Mouse (Mus musculus) stomach, embryonic 15.5 days (tissue): ENCODE data around the gene 1190007I07Rik. TPM values are rescaled to one million over a fixed set of nuclear protein-coding genes. Genes with fewer than 3 reads are reported as not detected.

ENCODE experiments used
- ATAC-seq: fragments of 200-750 bp; cut with Nextera tagmentation; 2 replicates; pipeline ENCODE4 v1.8.0; 2017; ENCODE audit warnings: low read depth, moderate number of reproducible peaks, moderate TSS enrichment; ENCODE audit not compliant: insufficient read depth, low FRiP score
- H3K27ac ChIP-seq: fragments of 300-500 bp; sonication (generic); 2 replicates; pipeline ENCODE4 v1.5.1; 2015; ENCODE audit warnings: mild to moderate bottlenecking, inconsistent platforms
- H3K27me3 ChIP-seq: fragments of 300-500 bp; sonication (generic); replicated peaks from 2 replicates; pipeline ENCODE4 v1.6.1; 2015; ENCODE audit warnings: inconsistent platforms
- H3K36me3 ChIP-seq: fragments of 300-500 bp; sonication (generic); 2 replicates; pipeline ENCODE4 v1.6.1; 2015; ENCODE audit warnings: inconsistent platforms
- H3K4me1 ChIP-seq: fragments of 300-500 bp; sonication (generic); 2 replicates; pipeline ENCODE4 v1.6.1; 2015; ENCODE audit warnings: inconsistent platforms
- H3K4me2 ChIP-seq: fragments of 300-500 bp; sonication (generic); 2 replicates; pipeline ENCODE4 v1.6.1; 2015; ENCODE audit warnings: mild to moderate bottlenecking, inconsistent platforms
- H3K4me3 ChIP-seq: fragments of 300-500 bp; sonication (generic); replicated peaks from 2 replicates; pipeline ENCODE4 v1.5.1; 2015; ENCODE audit warnings: inconsistent platforms
- H3K9ac ChIP-seq: fragments of 300-500 bp; sonication (generic); 2 replicates; pipeline ENCODE4 v1.6.1; 2015; ENCODE audit warnings: inconsistent platforms
- H3K9me3 ChIP-seq: fragments of 300-500 bp; sonication (generic); 2 replicates; pipeline ENCODE4 v1.6.1; 2016; ENCODE audit warnings: inconsistent platforms
- WGBS: fragments of 180-500 bp; shearing (Covaris S2); methylation state at CpG from one replicate; pipeline ENCODE4 v1.1.7; 2015; 5-methylcytosine and 5-hydroxymethylcytosine counted together
- polyA plus RNA-seq: library from polyadenylated mRNA; unstranded; fragments of >200 nt; fragmentation: Nextera tagmentation; extraction: Ambion mirVana; gene quantifications from 2 replicates; pipeline ENCODE4 v1.2.1, GENCODE M21; 2015

1190007I07Rik gene
- 48.2 and 49.8 TPM in 2 replicates for polyA plus RNA-seq

DNA sequence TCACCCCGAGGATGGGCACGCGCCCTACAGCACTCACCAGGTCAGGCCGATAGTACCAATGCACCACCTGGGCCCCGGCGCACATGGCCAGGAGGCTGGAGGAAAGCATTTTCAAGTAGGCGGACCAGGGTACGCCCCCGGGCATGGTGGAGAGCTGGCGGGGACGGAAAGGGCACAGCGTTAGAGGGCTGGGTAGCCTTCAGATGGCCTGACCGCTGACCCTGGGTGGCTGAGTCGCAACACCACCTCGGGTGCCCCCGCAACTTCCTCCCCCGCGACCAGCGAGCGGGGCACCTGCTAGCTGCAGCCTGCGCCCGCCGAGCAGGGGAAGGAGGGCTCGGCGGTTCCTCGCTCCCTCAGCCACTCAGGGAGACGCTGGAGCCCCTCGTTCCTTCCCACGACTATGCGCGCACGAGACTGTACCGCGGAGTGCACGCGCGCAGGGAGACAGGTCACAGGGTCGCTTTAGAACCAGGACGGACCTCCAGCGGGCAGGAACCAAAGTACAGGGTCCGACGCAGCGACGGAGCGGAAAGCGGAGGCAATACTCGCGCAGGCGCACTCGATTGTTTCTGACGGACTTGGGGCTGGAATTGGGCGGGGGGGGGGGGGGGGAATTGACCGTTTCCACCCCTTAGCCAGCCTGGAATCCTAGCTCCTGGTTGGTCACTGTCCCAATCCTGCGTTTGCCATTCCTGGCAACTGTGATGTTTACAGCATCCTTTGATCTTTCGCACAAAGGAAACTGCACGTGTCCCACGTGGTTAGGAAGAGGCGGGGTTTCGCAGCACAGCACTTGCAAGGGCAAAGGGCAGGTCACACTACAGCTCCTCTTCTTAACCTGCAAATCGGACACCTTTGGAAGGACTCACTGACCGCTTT is at the start of gene 1190007I07Rik:
Gene 1190007I07Rik, minus strand, starts transcription at position 558 of the 882 bp plus-strand sequence.
- Histone ChIP-seq H3K27me3 (no peaks in the 10 kb centered on the region), H3K4me3 (peak within 1 kb of the TSS; percentile 84), H3K36me3 (no peaks in the 10 kb centered on the region), H3K4me2 (peak within 1 kb of the TSS; percentile 53), H3K27ac (peak within 1 kb of the TSS; percentile 86), H3K9ac (peak within 1 kb of the TSS; percentile 61), H3K4me1 (no peaks in the 10 kb centered on the region), H3K9me3 (no peaks in the 10 kb centered on the region)
- peak; percentile 91 for ATAC-seq
- under 1% methylated on average over 58 of the region's 61 CpGs for WGBS

DNA sequence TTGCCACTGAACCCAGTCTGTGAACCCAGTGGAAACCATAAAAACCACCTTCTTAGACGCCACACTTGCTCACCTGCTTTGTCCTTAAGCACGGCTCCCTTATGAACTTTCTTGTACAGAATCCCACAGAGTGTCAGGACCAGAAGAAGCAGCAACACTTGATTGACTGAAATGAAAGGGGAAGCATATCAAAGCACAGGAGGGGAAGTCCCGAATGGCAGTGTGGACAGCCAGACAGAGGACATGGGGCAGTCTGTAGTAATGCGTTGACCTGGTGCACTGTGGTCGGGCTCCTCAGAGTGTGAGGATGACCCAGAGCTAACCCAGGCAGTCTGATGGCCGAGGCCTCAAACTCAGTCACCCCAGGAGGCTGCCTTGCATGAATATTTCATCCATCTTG is 47.2 kb upstream of the 1190007I07Rik start:
- no peaks in the 10 kb centered on the region for H3K27me3 ChIP-seq
- no peak overlapping the region for H3K9ac ChIP-seq
- H3K9me3 ChIP-seq, result no peaks in the 10 kb centered on the region
- no peaks in the 10 kb centered on the region for H3K4me1 ChIP-seq
- ATAC-seq, result no peak
- 72% methylated on average over 6 of the region's 6 CpGs for WGBS
- no peak overlapping the region for H3K27ac ChIP-seq
- H3K36me3 ChIP-seq, result no peaks in the 10 kb centered on the region
- no peak overlapping the region for H3K4me2 ChIP-seq
- no peak overlapping the region for H3K4me3 ChIP-seq

GRCm38 (mm10) chr10:82666436-82667234 is 43.6 kb upstream of the 1190007I07Rik start:
- Histone ChIP-seq H3K9ac (no peak overlapping the region), H3K4me2 (peak overlapping the region; percentile 42), H3K27ac (no peak overlapping the region), H3K4me1 (no peaks in the 10 kb centered on the region), H3K36me3 (no peaks in the 10 kb centered on the region), H3K4me3 (no peak overlapping the region), H3K27me3 (no peaks in the 10 kb centered on the region), H3K9me3 (no peaks in the 10 kb centered on the region)
- peak; percentile 75; the same call in 1 of the 2 replicates for ATAC-seq
- WGBS, result 16% methylated on average over 22 of the region's 22 CpGs

DNA sequence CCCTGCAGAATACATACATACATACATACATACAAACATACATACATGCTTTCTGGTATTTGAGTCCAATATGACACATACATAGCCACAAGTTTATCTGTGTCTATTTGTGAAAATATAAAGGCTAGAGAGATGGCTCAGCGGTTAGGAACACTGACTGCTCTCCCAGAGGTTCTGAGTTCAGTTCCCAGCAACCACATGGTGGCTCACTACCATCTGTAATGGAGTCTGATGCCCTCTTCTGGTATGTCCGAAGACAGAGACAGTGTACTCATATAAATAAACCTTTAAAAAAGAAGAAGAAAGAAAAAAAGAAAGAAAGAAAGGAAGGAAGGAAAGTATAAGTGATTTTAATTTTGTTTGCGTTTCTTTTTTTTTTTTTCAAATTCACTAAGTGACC is 42.9 kb upstream of the 1190007I07Rik start:
- ATAC-seq, result no peak
- H3K9me3 ChIP-seq, result no peaks in the 10 kb centered on the region
- H3K36me3 ChIP-seq, result no peaks in the 10 kb centered on the region
- no peak overlapping the region for H3K27ac ChIP-seq
- no peak overlapping the region for H3K4me2 ChIP-seq
- H3K4me1 ChIP-seq, result no peaks in the 10 kb centered on the region
- H3K9ac ChIP-seq, result no peak overlapping the region
- H3K27me3 ChIP-seq, result no peaks in the 10 kb centered on the region
- 56% methylated on average over 3 of the region's 3 CpGs for WGBS
- H3K4me3 ChIP-seq, result no peak overlapping the region

DNA sequence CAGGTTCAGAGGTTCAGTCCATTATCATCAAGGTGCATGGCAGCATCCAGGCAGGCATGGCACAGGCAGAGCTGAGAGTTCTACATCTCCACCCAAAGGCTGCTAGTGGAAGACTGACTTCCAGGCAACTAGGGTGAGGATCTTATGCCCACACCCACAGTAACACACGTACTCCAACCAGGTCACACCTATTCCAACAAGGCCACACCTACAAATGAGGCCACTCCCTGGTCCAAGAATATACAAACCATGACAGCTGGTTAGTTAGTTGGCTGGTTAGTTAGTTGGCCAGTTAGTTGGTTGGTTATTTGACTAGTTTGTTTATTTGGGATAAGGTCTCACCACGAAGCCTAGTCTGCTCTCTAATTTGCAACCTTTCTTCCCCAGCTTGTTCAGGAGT is 40.3 kb upstream of the 1190007I07Rik start:
- Histone ChIP-seq H3K27me3 (no peaks in the 10 kb centered on the region), H3K4me2 (no peak overlapping the region), H3K9me3 (no peaks in the 10 kb centered on the region), H3K4me3 (no peak overlapping the region), H3K9ac (no peak overlapping the region), H3K4me1 (no peaks in the 10 kb centered on the region), H3K36me3 (no peaks in the 10 kb centered on the region), H3K27ac (no peak overlapping the region)
- WGBS, result 79% methylated on average over 2 of the region's 2 CpGs
- ATAC-seq, result no peak

DNA sequence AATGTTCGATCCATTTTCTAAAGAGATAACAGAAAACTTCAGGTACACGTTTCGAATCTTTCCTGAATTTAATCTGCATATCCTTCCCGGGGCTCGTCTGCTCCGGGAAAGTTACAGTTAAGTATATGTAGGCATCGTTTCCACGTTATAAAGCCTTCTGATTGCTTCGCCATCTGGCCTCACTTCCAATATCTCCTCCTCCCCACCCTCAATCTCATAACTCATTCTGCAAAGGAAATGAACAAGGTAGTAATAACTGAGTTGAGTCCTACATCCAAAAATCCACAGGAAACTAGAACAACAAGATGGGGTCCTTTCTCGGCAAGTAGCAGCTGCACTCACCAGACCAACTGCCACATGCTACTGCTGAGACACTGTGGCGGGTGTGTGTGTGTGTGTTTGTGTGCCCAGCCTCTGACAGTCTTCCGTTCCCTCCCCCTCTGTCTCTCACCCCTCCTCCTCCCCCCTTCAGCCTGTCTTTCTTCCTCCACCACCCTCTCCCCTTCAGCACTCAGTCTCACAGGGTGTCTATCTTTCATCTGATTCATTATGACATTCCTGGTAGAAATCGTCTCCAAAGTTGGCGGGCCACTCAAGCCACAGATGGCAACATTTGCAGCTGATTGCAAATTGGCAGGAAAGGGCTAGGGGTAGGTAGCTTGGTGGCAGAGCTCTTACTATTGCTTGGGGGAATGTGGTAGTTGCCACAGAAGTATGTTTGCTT is 39.4 kb upstream of the 1190007I07Rik start:
- ATAC-seq, result no peak
- Histone ChIP-seq H3K4me3 (no peak overlapping the region), H3K27me3 (no peaks in the 10 kb centered on the region), H3K9me3 (no peaks in the 10 kb centered on the region), H3K4me2 (no peak overlapping the region), H3K27ac (no peak overlapping the region), H3K36me3 (no peaks in the 10 kb centered on the region), H3K4me1 (no peaks in the 10 kb centered on the region), H3K9ac (no peak overlapping the region)
- 75% methylated on average over 14 of the region's 14 CpGs for WGBS

- no peaks in the 10 kb centered on the region for H3K36me3 ChIP-seq
- no peaks in the 10 kb centered on the region for H3K9me3 ChIP-seq
- whole genome bisulfite sequencing, result 84% methylated on average over 8 of the region's 8 CpGs
- no peak overlapping the region for H3K27ac ChIP-seq
- H3K4me3 ChIP-seq, result no peak overlapping the region
- H3K9ac ChIP-seq, result no peak overlapping the region
- no peaks in the 10 kb centered on the region for H3K27me3 ChIP-seq
- no peaks in the 10 kb centered on the region for H3K4me1 ChIP-seq
- ATAC-seq, result no peak
- no peak overlapping the region for H3K4me2 ChIP-seq
Observed at GRCm38 (mm10) chr10:82661820-82662219, 38.8 kb upstream of the 1190007I07Rik start.

- Histone ChIP-seq H3K4me1 (no peaks in the 10 kb centered on the region), H3K4me3 (no peak overlapping the region), H3K4me2 (no peak overlapping the region), H3K27me3 (no peaks in the 10 kb centered on the region), H3K36me3 (peaks cover 7% of the 10 kb centered on the region; the same call in 1 of the 2 replicates), H3K9me3 (no peaks in the 10 kb centered on the region), H3K9ac (no peak overlapping the region), H3K27ac (no peak overlapping the region)
- no peak for ATAC-seq
- WGBS, result 82% methylated on average over 3 of the region's 3 CpGs
Observed at GRCm38 (mm10) chr10:82654581-82654980, 31.6 kb upstream of the 1190007I07Rik start.

- Histone ChIP-seq H3K27me3 (no peaks in the 10 kb centered on the region), H3K4me3 (no peak overlapping the region), H3K4me2 (no peak overlapping the region), H3K27ac (no peak overlapping the region), H3K36me3 (peaks cover 13% of the 10 kb centered on the region; the same call in 1 of the 2 replicates), H3K4me1 (no peaks in the 10 kb centered on the region), H3K9me3 (no peaks in the 10 kb centered on the region), H3K9ac (no peak overlapping the region)
- no peak for ATAC-seq
- 72% methylated on average over 5 of the region's 5 CpGs for WGBS
Observed at GRCm38 (mm10) chr10:82652625-82653024, 29.6 kb upstream of the 1190007I07Rik start.

DNA sequence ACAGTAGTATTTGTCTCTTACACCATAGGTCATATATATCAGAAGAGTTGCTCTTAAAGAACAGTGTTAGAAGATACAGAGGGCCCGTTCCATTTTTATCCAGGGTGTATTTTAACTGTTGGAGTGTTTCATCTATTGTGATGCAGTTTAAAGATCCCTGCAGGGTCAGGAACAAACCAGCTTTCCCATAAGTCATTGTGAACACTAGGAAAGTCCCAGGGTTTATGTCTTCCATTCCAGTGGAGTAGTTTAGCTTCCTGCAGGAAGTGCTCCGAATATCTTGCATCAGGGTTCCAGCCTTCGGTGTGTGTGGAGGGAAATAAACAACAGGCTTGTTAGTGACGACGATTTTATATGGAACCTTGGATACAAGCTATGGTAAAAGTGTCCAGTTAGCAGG is 28.2 kb upstream of the 1190007I07Rik start:
- Histone ChIP-seq H3K9me3 (no peaks in the 10 kb centered on the region), H3K4me3 (no peak overlapping the region), H3K9ac (no peak overlapping the region), H3K27ac (no peak overlapping the region), H3K4me2 (no peak overlapping the region), H3K27me3 (no peaks in the 10 kb centered on the region), H3K36me3 (peaks cover 20% of the 10 kb centered on the region), H3K4me1 (no peaks in the 10 kb centered on the region)
- WGBS, result 85% methylated on average over 5 of the region's 5 CpGs
- ATAC-seq, result no peak

DNA sequence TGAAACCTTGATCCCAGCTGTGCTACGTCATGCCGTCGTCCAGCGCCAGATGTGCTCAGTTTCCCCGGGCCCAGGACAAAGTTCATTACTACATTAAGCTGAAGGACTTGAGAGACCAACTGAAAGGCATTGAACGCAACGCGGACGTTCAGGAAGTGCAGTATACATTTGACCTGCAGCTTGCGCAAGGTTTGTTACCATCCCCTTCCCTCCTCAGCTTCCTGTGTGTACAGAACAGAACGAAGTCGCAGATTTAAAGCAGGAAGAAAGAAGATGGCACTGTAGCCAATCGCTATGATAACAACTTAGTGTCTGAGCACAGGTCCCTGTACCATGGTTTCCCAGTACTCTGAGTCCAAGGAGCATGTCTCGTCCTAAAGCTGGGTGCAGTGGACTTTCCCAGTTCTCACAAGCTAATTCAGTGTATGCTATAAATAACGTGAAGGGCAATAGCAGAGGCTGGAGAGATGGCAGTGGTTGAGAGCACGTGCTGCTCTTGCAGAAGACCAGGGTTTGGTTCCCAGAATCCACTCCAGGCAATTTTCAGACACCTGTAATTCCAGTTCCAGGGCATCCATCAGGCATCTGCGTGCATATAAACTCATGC is 24.3 kb upstream of the 1190007I07Rik start:
- H3K36me3 ChIP-seq, result peaks cover 39% of the 10 kb centered on the region

More for the DNA sequence above, 24.3 kb upstream of the 1190007I07Rik start:
- H3K4me2 ChIP-seq, result no peak overlapping the region
- no peaks in the 10 kb centered on the region for H3K27me3 ChIP-seq
- H3K9me3 ChIP-seq, result no peaks in the 10 kb centered on the region
- no peaks in the 10 kb centered on the region for H3K4me1 ChIP-seq
- H3K9ac ChIP-seq, result no peak overlapping the region
- no peak overlapping the region for H3K4me3 ChIP-seq
- H3K27ac ChIP-seq, result no peak overlapping the region
- WGBS, result 73% methylated on average over 17 of the region's 17 CpGs
- no peak for ATAC-seq
